Mouse (Mus musculus) lung, adult 18-20 months (tissue): ENCODE results near the gene Exoc7.
"Not testable (repeated sequence)": the region's sequence is repeated elsewhere in the genome, so short reads cannot be mapped to it uniquely, and the experiment has no call there.

ENCODE experiments used
- DNase-seq, 2 experiments: peaks; one replicate each; pipeline ENCODE4 v3.0.0; 2022; ENCODE audit warnings: mixed read lengths in 2 of 2

Exoc7 gene

GRCm38 (mm10) chr11:116277184-116277583 lies 29.8 kb downstream of the Exoc7 start:
- not testable (repeated sequence) for DNase-seq

GRCm38 (mm10) chr11:116274045-116274666 lies 32.9 kb downstream of the Exoc7 start, which contains the start of gene Srp68:
Gene Srp68 (minus strand): TSS chr11:116274217.
- DNase-seq: peak; percentile 92 to 94

DNA sequence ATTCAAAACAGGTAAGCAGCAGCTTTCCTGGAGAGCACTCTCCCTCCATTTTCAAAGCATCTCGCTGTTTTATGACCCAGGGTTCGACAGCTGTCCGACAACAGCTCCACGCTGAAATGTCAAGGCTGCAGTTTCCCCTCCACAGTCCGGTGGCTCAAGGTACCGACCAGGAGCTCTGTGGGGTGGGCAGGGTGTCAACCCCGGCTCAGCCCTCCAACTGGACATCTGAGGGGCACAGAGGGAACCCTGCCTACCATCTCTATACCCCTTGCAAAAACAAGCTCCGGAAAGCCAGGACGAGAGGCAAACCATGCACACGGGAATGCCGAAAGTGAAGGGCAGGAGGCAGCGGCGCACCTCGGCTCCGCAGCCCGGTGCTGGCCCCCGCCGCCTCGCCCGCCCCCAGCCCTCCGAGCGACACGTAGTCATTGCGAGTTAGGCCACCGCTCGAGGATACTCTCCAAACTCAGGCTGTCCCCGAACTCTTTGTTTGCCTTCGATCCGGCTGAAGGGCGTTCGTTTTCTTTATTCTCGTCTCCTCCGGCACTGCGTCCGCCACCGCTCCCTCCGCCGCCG lies 33.5 kb downstream of the Exoc7 start:
- no peak for DNase-seq

GRCm38 (mm10) chr11:116272589-116273468 lies 34.2 kb downstream of the Exoc7 start:
- no peak for DNase-seq

- no peak for DNase-seq
Observed at GRCm38 (mm10) chr11:116269560-116269959, 37.5 kb downstream of the Exoc7 start.

- DNase-seq: no peak
Observed at GRCm38 (mm10) chr11:116268313-116268712, 38.7 kb downstream of the Exoc7 start.

DNA sequence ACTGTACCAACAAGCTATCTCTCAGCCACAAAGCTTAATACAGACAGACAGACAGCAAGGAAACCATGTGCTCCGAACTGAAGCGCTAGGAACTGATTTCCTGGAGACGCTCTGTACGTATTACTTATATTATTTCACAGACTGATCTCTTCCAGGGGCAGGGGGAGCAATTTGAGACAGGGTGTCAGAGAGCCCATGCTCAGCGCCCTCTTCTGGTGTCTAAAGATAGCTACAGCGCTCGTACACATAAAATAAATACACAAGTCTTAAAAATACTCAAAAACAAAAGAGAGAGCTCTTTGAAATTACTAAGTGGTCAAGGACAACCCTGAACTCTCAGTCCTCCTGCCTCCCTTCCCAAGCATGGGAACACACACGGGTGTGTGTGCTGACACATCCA lies 39.4 kb downstream of the Exoc7 start:
- DNase-seq: no peak

DNA sequence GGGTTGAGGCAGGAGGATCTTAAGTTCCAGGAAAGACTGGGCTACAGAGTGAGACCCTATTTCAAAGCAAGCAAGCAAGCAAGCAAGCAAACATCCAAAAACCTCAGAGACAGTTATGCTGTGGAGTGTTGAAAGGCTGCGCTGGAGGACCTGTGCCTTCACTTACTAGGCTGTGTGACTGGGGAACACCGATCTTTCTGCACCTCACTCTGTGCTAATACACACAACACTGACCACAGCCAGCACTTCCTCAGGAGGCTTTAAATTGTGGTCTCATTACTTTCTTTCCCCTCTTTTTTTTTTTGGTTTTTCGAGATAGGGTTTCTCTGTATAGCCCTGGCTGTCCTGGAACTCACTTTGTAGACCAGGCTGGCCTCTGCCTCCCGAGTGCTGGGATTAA lies 41.2 kb downstream of the Exoc7 start:
- no peak for DNase-seq

DNA sequence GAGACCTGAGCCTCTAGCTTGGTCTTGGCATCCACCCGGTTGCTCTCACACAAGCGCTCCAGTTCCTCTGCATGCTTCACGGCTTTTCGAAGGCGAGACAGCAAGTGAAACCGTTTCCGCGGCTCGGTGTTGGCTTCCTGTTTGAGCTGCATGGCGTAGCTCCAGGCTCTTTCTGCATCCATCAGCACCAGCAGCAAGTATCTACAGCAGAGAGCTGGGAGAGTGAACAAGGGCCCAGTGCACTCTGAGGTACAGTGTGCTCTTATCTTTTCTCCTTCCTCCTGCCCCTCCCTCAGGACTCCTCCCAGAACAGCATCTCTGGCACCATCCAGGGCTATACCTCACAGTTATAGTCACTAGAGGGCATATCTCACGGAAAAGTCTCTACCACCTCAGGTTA lies 41.7 kb downstream of the Exoc7 start:
- no peak for DNase-seq

DNA sequence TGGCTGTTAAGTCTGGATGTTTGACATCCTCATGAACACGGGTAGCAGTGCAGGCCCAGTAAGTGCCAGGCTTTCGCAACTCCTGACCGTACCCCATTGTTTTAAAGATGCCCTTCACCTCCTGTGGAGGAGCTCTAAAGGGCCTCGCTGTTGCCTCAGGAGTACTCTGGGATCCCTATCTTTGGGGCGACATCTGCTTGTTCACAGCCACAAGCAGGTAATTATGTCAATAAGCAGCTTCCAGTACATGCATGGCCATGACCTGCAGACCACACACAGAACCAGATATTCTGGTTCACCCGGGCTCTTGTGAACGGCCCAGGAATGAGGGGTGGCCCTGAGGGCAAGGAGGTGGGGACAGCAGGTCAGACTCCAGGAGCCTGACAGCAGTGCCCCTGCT lies 46.8 kb downstream of the Exoc7 start:
- DNase-seq: peak; percentile 87 to 92

DNA sequence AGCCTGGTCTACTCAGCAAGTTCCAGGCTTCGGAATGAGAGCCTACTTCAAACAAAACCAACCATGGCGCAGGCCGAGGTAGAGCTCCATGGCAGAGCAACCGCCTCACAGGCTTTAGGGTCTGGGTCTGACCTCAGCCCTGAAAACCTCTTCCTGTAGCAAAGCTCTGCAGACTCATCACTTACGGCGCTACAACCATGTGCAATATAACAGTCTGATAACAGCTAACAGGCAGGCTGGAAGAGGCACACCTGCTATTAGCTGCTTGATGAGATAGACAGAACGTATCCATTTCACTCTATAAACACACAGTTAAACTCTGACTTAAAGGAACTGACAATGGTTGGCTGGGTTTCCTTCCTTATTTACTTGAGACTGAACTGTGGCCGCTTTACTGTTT lies 47.6 kb downstream of the Exoc7 start:
- no peak for DNase-seq

DNA sequence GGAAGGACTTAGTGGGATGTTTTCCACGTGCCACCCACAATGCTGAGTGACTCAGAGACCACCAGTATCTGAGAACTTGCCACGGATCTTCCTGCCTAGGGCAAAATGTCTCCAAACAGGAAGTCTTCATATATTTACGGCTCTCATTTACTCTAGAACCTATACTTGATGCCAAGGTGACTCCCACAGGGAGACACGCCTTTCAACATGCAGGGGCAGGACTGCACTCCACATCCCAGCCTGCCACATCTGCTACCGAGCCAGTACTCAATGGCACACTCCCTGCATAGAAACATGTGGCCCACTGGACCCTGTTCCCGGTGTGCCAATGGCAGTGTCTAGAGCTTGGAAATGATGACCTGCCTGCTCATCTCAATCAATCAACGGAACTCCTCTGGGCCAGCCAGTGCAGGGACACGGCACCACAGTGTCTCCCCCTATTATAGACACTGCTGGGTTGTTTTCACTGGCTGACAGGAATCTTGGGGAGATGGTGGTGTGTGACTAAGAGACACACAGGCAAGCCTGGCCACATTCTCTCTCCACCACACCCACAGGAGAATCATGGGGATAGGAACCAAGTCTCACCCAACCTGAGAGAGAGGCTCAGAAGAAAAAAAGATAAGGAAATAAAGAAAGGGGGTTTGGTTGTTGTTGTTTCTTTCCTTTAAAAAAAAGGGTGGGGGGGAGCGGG lies 50.9 kb downstream of the Exoc7 start:
- DNase-seq: no peak

- no peak for DNase-seq
Observed at GRCm38 (mm10) chr11:116255090-116255981, 51.7 kb downstream of the Exoc7 start.

DNA sequence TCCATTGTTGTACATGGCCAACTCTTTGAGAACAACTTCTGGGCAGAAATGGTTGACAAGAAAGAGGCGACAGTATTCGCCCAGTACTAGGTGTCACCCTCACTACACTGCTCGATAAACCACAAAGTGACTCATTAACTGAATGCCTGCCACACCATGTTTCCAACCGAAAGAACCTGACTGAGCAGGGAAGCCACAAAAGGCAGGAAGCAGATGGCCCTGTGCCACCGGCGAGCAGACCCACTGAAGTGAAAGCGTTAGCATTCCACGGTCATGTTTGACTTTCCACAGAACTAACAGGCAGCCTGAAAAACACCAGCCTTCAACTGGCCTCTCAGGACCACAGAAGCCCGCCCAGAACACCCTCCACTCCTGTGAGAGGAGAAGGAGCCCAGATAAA lies 52.4 kb downstream of the Exoc7 start:
- peak; percentile 71 to 84 for DNase-seq

DNA sequence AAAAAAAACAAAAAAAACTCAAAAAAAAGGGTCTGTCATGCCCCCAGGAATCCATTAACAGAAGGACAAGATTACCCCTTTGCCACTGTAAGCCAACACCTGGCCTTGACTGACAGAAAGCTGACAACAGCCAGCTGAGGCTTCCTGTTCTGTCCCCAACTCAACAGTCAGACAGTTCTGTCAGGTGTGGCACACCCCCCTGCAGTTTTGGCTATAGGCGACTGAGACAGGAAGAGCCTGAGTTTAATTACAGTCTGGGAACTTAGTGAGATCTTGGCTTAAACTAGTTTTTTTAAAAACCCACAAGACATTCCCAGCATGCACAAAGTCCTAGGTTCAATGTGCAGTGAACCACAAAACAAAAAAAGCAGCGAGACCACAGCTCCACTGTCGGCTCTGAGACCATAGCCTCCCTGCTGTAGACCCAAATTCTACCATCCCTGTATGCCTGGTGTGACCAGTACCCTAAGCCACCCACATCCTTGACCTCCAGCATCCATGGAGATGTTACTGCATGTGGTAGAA lies 53.9 kb downstream of the Exoc7 start:
- DNase-seq: no peak

- no peak for DNase-seq
Observed at GRCm38 (mm10) chr11:116250898-116251297, 56.1 kb downstream of the Exoc7 start.

GRCm38 (mm10) chr11:116247502-116248222 lies 59.4 kb downstream of the Exoc7 start:
- DNase-seq: peak in 1 of 2 experiments; percentile 45

GRCm38 (mm10) chr11:116245616-116246015 lies 61.4 kb downstream of the Exoc7 start:
- DNase-seq: no peak

- no peak for DNase-seq
Observed at GRCm38 (mm10) chr11:116244580-116244979, 62.5 kb downstream of the Exoc7 start.

- DNase-seq: no peak
Observed at GRCm38 (mm10) chr11:116241744-116242235, 65.2 kb downstream of the Exoc7 start.

- no peak for DNase-seq
Observed at GRCm38 (mm10) chr11:116239797-116240196, 67.2 kb downstream of the Exoc7 start.
